8 mouse cellular contexts compared by ENCODE assay signal in genomic region chr4:139716477-139717169, GRCm38 (mm10).
DNase-seq lines count a peak whose midpoint lies in the region; ATAC-seq lines count a peak whose summit lies in the region.

No protein-coding gene starts in this region.

- no peak for ATAC-seq in CD4-positive, CD25-positive, alpha-beta regulatory T cell, adult 4 months

- intact Hi-C loops in heart, postnatal 14 days (cut with DNase I), result no loop called here

- DNase-seq in layer of hippocampus, adult 11-12 months (ENCODE audit: low spot score), result peak; percentile 52
- no peak for DNase-seq in layer of hippocampus, postnatal 10 days (ENCODE audit: low spot score in 2 of 2)
- peak; percentile 90 for DNase-seq in adrenal gland, adult 2 months
- DNase-seq in layer of hippocampus, adult 9-10 months (ENCODE audit: low spot score), result peak; percentile 18
- DNase-seq in right cerebral cortex, postnatal 25 days, result peak; percentile 39
- DNase-seq in kidney, postnatal 36 days, result no peak
- no peak for DNase-seq in heart, postnatal 14 days

Comparison
In these comparisons a context has a peak if more than half of its experiments do, and no peak if none do; other contexts are left out.
1. DNase-seq: peak in layer of hippocampus, adult 11-12 months (single experiment), adrenal gland, adult 2 months (single experiment), layer of hippocampus, adult 9-10 months (single experiment) and right cerebral cortex, postnatal 25 days (single experiment); none in layer of hippocampus, postnatal 10 days (0 of 2), kidney, postnatal 36 days (0 of 2) and heart, postnatal 14 days (0 of 2).